Mouse (Mus musculus): Measurements from ENCODE around the gene Unc13a. TPM values are rescaled to one million over a fixed set of nuclear protein-coding genes. Genes with fewer than 3 reads are reported as not detected.

Gene Unc13a
- polyA plus RNA-seq (2015; fragmentation: Illumina TruSeq; extraction: RNeasy Lipid Tissue Mini Kit (QIAGEN cat#74804); ENCODE audit: insufficient read depth, low read depth, low replicate concordance), result 2.6 TPM

GRCm38 (mm10) chr8:71671549-71671965 is at the start of gene Unc13a:
Gene Unc13a, minus strand, starts transcription at chr8:71671757.

GRCm38 (mm10) chr8:71701414-71702086 is 30.0 kb upstream of the Unc13a start, which contains the start of gene B3gnt3:
Gene B3gnt3, minus strand, starts transcription at chr8:71701789.

GRCm38 (mm10) chr8:71689028-71689427 is 17.5 kb upstream of the Unc13a start, which contains the start of gene Insl3:
Gene Insl3, plus strand, starts transcription at chr8:71689214.

GRCm38 (mm10) chr8:71676020-71676741 is 4.6 kb upstream of the Unc13a start, which contains the start of gene Jak3:
Gene Jak3, plus strand, starts transcription at chr8:71676296.

GRCm38 (mm10) chr8:71610822-71611651 is 60.5 kb downstream of the Unc13a start, which contains the start of gene Colgalt1:
Gene Colgalt1, plus strand, starts transcription at chr8:71610998.

GRCm38 (mm10) chr8:71597451-71597850 is 74.1 kb downstream of the Unc13a start, which contains the start of gene Fam129c:
Gene Fam129c, plus strand, starts transcription at chr8:71597648.

GRCm38 (mm10) chr8:71591471-71592373 is 79.8 kb downstream of the Unc13a start, which contains the start of gene Pgls:
Gene Pgls, plus strand, starts transcription at chr8:71592176.

Other genes with a start within 250 kb of the Unc13a start
- 4.1 TPM for gene Abhd8, start 208.1 kb downstream of the Unc13a start, polyA plus RNA-seq (2015; fragmentation: Illumina TruSeq; extraction: RNeasy Lipid Tissue Mini Kit (QIAGEN cat#74804); ENCODE audit: insufficient read depth, low read depth, low replicate concordance)
- gene Mrpl34, start 206.8 kb downstream of the Unc13a start, polyA plus RNA-seq (2015; fragmentation: Illumina TruSeq; extraction: RNeasy Lipid Tissue Mini Kit (QIAGEN cat#74804); ENCODE audit: insufficient read depth, low read depth, low replicate concordance), result 18.8 TPM
- gene Dda1, start 202.6 kb downstream of the Unc13a start, polyA plus RNA-seq (2015; fragmentation: Illumina TruSeq; extraction: RNeasy Lipid Tissue Mini Kit (QIAGEN cat#74804); ENCODE audit: insufficient read depth, low read depth, low replicate concordance), result 13.0 TPM
- 4.7 TPM for gene Ano8, start 185.8 kb downstream of the Unc13a start, polyA plus RNA-seq (2015; fragmentation: Illumina TruSeq; extraction: RNeasy Lipid Tissue Mini Kit (QIAGEN cat#74804); ENCODE audit: insufficient read depth, low read depth, low replicate concordance)
- gene Gtpbp3, start 183.7 kb downstream of the Unc13a start, polyA plus RNA-seq (2015; fragmentation: Illumina TruSeq; extraction: RNeasy Lipid Tissue Mini Kit (QIAGEN cat#74804); ENCODE audit: insufficient read depth, low read depth, low replicate concordance), result 7.9 TPM
- 236 TPM for gene Plvap, start 160.0 kb downstream of the Unc13a start, polyA plus RNA-seq (2015; fragmentation: Illumina TruSeq; extraction: RNeasy Lipid Tissue Mini Kit (QIAGEN cat#74804); ENCODE audit: insufficient read depth, low read depth, low replicate concordance)
- gene Ccdc194, start 146.0 kb downstream of the Unc13a start, polyA plus RNA-seq (2015; fragmentation: Illumina TruSeq; extraction: RNeasy Lipid Tissue Mini Kit (QIAGEN cat#74804); ENCODE audit: insufficient read depth, low read depth, low replicate concordance), result not detected
- gene Bst2, start 134.3 kb downstream of the Unc13a start, polyA plus RNA-seq (2015; fragmentation: Illumina TruSeq; extraction: RNeasy Lipid Tissue Mini Kit (QIAGEN cat#74804); ENCODE audit: insufficient read depth, low read depth, low replicate concordance), result 43.2 TPM
- 48.0 TPM for gene Mvb12a, start 128.8 kb downstream of the Unc13a start, polyA plus RNA-seq (2015; fragmentation: Illumina TruSeq; extraction: RNeasy Lipid Tissue Mini Kit (QIAGEN cat#74804); ENCODE audit: insufficient read depth, low read depth, low replicate concordance)
- 3.8 TPM for gene Tmem221, start 112.9 kb downstream of the Unc13a start, polyA plus RNA-seq (2015; fragmentation: Illumina TruSeq; extraction: RNeasy Lipid Tissue Mini Kit (QIAGEN cat#74804); ENCODE audit: insufficient read depth, low read depth, low replicate concordance)
- gene Nxnl1, start 105.2 kb downstream of the Unc13a start, polyA plus RNA-seq (2015; fragmentation: Illumina TruSeq; extraction: RNeasy Lipid Tissue Mini Kit (QIAGEN cat#74804); ENCODE audit: insufficient read depth, low read depth, low replicate concordance), result not detected
- 33.1 TPM for gene Slc27a1, start 102.9 kb downstream of the Unc13a start, polyA plus RNA-seq (2015; fragmentation: Illumina TruSeq; extraction: RNeasy Lipid Tissue Mini Kit (QIAGEN cat#74804); ENCODE audit: insufficient read depth, low read depth, low replicate concordance)
- 39.9 TPM for gene Pgls, start 79.6 kb downstream of the Unc13a start, polyA plus RNA-seq (2015; fragmentation: Illumina TruSeq; extraction: RNeasy Lipid Tissue Mini Kit (QIAGEN cat#74804); ENCODE audit: insufficient read depth, low read depth, low replicate concordance)
- 1.00 TPM for gene Fam129c, start 74.1 kb downstream of the Unc13a start, polyA plus RNA-seq (2015; fragmentation: Illumina TruSeq; extraction: RNeasy Lipid Tissue Mini Kit (QIAGEN cat#74804); ENCODE audit: insufficient read depth, low read depth, low replicate concordance)
- 17.5 TPM for gene Colgalt1, start 60.8 kb downstream of the Unc13a start, polyA plus RNA-seq (2015; fragmentation: Illumina TruSeq; extraction: RNeasy Lipid Tissue Mini Kit (QIAGEN cat#74804); ENCODE audit: insufficient read depth, low read depth, low replicate concordance)
- gene Jak3, start 4.5 kb upstream of the Unc13a start, polyA plus RNA-seq (2015; fragmentation: Illumina TruSeq; extraction: RNeasy Lipid Tissue Mini Kit (QIAGEN cat#74804); ENCODE audit: insufficient read depth, low read depth, low replicate concordance), result 4.8 TPM
- gene Insl3, start 17.5 kb upstream of the Unc13a start, polyA plus RNA-seq (2015; fragmentation: Illumina TruSeq; extraction: RNeasy Lipid Tissue Mini Kit (QIAGEN cat#74804); ENCODE audit: insufficient read depth, low read depth, low replicate concordance), result not detected
- 2.7 TPM for gene B3gnt3, start 30.0 kb upstream of the Unc13a start, polyA plus RNA-seq (2015; fragmentation: Illumina TruSeq; extraction: RNeasy Lipid Tissue Mini Kit (QIAGEN cat#74804); ENCODE audit: insufficient read depth, low read depth, low replicate concordance)
- 0.92 TPM for gene Fcho1, start 54.0 kb upstream of the Unc13a start, polyA plus RNA-seq (2015; fragmentation: Illumina TruSeq; extraction: RNeasy Lipid Tissue Mini Kit (QIAGEN cat#74804); ENCODE audit: insufficient read depth, low read depth, low replicate concordance)
- 1.6 TPM for gene Zfp709, start 210.3 kb upstream of the Unc13a start, polyA plus RNA-seq (2015; fragmentation: Illumina TruSeq; extraction: RNeasy Lipid Tissue Mini Kit (QIAGEN cat#74804); ENCODE audit: insufficient read depth, low read depth, low replicate concordance)
- gene Zfp882, start 236.9 kb upstream of the Unc13a start, polyA plus RNA-seq (2015; fragmentation: Illumina TruSeq; extraction: RNeasy Lipid Tissue Mini Kit (QIAGEN cat#74804); ENCODE audit: insufficient read depth, low read depth, low replicate concordance), result 1.1 TPM
- 3.9 TPM for gene Zfp617, start 236.9 kb upstream of the Unc13a start, polyA plus RNA-seq (2015; fragmentation: Illumina TruSeq; extraction: RNeasy Lipid Tissue Mini Kit (QIAGEN cat#74804); ENCODE audit: insufficient read depth, low read depth, low replicate concordance)